Mouse (Mus musculus) layer of hippocampus, postnatal 14 days (tissue): ENCODE measurements around the gene Actr1a. TPM values are rescaled to one million over a fixed set of nuclear protein-coding genes. Genes with fewer than 3 reads are reported as not detected.

Experiments
- DNase-seq, 2 experiments: peaks; one replicate each; pipeline ENCODE4 v3.0.0; 2021 to 2022; ENCODE audit warnings: low spot score in 2 of 2, mixed read lengths in 1 of 2
- total RNA-seq, 2 experiments: library from RNA; stranded (reverse); gene quantifications; 2 replicates each; pipeline ENCODE4 v1.2.3; 2021

Actr1a gene
- total RNA-seq, 2 experiments from 2014 or later: 207 to 220 TPM

DNA sequence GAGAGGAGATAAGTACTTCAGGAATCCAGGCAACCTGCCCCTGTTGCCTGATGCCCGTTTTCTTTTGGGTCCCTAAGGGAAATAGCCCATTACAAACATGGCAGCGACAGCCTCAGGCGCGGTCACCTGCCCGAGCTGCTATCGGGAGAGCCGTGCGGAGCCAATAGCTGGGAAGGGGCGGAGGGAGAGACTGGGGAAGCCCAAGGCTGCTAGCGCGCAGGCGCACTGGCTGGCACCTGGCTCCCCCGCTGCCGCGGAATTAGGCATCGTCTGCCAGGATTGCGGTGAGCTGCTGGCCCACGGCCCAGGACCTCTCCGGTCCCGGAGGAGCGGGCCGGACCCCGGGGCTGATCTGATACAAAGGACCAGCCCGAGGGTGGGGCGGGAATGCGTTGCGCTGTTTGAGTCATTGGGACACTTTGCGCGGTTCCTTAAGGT lies 38.8 kb downstream of the Actr1a start:
- peak; percentile 86 to 92 for DNase-seq

DNA sequence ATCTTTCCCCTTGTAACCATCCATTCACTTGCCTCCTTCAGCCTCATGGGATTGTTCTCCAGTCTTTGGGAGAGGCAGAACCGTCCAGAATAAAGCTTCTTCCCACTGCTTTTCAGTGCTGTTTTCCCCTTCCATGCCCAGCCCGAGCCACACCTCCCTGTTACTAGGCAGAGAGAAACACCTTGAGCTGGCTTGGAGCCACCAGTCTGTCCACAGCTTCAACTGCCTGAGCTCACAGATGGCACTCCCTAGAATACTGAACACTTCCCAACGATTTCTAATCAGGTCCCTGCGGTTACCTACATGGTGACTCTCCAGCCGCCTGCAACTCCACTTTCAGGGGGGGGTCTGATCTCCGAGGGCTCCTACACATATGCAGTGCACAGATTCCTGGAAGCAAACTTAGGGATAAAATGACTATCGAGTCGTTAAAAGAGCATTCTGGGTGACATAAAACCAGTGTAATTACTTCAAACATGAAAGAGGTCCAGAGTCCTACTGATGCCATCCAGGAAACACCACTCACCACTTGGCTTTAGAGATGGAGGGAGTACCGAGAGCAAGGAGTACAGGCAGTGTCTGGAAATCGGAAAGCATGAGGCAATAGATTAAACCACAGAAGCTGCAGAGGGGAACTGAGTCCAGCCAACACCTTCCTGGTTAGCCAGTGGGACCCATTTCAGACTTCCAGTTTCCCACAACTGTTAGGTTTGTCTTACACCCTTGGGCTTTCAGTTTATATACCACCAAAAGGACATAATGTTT lies 45.2 kb downstream of the Actr1a start, which contains the start of gene 2310034G01Rik:
Gene 2310034G01Rik, minus strand, starts transcription at position 135 of the 765 bp plus-strand sequence.
- DNase-seq: no peak

DNA sequence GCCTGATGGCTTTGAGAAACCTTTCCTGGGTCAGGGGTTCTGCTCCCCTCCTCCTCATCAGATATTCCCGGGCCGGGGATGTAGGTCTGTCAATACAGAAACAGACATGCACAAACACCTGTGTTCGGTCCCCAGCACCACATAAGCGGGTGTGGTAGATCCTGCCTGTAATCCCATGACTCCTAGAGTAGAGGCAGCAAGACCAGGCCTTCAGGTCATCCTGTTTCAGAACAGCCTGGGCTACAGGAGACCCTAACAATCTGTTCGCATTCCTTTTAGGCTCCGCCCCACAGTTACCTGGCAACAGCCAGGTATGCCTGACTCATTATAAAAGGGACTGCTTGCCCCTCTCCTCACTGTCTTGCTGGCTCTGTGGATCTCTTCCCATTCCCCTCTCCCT lies 46.0 kb downstream of the Actr1a start:
- DNase-seq: no peak

DNA sequence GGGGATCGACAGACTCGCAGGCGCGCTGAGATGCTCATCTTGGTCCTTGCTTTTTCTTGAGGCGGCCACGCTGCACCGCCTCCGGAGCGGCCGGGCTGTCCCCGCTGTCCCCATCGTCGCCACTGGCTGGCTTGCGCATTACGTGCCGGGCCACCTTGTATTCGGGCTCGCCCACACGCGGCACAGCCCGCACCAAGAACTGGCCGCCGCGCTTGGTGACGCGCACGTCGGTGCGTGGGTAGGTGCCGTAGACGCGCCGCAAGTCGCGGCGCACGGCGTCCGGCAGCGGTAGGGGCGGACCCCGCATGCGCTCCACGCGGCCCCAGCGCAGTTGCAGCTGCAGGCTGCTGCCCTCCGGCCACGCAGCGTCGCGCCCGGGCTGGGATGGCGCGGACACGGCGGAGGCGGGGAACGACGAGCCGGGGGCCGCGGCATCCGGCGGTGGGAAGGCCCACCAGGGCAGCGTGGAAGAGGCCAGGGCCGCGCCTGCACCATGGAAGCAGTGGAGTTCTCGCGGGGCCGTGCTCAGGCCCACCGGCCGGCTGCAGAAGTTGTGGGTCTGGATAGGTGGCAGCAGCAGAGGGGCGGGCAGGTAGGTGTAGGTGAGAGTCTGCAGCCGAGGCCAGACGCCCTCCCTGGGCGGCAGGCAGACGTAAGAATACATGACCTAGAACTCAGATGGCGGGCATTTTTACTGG lies 46.6 kb downstream of the Actr1a start:
- DNase-seq: peak; percentile 82 to 89

DNA sequence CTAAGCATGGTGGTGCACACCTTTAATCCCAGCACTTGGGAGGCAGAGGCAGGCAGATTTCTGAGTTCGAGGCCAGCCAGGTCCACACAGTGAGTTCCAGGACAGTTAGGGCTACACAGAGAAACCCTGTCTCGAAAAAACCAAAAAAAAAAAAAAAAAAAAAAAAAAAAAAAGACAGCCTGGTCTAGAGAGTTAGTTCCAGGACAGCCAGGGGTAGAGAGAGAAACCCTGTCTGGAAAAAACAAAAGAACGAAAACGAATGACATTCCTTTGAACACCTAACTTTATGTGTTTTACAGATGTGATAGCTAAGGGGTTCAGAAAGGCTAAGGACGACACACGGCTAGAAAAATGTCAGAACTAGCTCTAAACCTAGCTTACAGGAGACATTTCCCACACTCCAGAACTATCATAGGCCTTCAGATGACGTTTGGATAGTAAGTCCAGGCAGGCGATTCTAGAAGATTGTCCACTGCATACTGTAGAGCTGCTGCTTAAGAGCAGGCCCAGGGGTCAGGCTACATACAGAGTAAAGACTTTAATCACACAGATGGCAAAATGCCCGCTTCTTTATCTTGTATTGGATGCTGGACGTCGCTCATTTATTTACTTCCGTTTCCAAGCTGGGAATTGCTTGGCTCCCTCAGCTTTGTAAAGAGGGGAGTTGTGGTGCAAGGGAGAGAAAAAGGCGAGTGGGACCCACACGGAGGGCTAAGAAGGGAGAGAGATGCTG lies 47.4 kb downstream of the Actr1a start:
- DNase-seq: no peak

DNA sequence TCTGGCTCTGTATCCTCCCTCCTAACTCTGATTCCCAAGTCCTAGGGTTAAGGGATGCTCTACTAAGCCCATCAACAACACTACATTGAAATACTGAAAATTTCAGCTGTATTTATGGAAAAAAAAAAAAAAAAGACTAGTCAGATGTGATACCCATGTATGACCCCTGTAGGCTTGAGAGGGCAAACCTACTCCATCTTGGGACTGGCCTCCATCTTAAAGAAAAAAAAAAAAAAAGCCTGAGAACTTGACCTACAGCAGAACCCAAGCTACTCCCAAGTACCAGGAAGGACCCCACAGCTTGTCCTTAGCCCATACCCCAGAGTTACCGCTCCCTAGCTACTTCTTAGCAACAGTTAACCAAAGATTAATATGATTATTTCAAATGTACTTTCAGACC lies 48.4 kb downstream of the Actr1a start:
- no peak for DNase-seq

DNA sequence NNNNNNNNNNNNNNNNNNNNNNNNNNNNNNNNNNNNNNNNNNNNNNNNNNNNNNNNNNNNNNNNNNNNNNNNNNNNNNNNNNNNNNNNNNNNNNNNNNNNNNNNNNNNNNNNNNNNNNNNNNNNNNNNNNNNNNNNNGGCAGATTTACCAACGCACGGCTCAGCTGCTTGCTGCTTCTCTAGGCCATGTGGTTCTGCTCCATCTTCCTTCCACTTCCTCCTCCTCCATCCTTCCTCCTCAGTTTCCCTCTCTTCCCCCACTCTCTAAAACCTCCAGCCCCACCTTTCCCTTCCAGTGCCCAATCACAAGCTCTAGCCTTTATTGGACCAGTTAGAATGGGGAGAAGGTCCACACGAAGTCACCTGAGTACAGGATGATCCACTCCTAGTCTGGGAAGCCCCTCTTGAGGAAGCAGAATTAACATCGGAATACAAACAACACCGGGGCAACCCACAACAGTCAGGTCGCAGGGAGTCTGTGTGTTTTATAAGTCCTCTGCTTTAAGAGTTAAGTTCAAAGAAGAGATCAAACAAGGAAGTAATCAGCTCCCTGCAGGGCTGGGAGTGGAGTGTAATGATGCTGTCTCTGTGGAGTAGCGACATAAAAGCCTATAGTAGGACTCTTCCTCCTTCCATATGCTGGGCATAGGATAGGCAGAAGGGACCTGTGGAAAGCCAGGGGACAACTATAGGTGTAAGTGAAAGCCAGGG lies 50.7 kb downstream of the Actr1a start:
- no peak for DNase-seq

DNA sequence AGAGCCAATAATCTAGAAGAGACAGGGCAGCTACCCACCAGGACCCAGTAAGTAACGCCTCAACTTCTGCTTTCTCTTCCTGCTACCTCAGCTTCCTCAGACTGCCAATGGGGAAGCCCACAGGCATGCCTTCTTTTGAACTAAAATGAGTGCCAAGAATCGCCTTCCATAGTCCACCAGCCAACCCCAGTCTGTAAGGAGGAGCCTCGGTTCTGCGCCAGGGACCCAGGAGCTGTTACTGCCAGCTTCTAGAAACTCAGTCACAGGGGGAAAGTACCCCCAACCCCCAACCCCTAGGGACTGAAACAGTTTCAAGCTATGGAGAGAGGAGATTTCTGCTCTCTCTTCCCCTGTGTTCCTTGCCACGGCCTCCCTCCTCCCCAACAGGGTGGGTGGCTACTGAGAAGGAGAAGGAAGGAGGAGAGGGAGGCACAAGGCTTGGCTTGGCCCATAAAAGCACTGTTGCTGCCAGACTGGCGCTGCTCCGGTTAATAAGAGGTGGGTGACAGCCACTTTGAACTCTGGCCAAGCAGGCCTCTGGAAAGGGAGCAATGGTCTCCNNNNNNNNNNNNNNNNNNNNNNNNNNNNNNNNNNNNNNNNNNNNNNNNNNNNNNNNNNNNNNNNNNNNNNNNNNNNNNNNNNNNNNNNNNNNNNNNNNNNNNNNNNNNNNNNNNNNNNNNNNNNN lies 56.1 kb downstream of the Actr1a start:
- DNase-seq: peak in 1 of 2 experiments; percentile 73

DNA sequence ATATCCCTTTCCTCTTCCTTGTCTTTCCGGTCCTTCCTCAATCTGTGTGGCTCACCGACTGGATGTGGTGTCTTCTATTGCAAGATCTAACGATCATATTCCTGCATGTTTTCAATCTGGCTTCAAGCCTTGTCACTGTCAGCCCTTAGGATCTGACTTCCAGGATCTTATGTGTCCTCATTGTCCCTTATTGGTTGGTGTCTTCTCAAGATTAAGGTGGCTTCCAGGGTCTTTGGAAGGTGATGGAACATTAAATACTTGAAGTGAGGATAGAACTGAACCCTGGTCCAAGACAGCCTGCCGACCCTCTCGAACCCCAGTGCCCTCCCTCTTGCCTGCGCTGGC lies 56.6 kb downstream of the Actr1a start:
- no peak for DNase-seq

DNA sequence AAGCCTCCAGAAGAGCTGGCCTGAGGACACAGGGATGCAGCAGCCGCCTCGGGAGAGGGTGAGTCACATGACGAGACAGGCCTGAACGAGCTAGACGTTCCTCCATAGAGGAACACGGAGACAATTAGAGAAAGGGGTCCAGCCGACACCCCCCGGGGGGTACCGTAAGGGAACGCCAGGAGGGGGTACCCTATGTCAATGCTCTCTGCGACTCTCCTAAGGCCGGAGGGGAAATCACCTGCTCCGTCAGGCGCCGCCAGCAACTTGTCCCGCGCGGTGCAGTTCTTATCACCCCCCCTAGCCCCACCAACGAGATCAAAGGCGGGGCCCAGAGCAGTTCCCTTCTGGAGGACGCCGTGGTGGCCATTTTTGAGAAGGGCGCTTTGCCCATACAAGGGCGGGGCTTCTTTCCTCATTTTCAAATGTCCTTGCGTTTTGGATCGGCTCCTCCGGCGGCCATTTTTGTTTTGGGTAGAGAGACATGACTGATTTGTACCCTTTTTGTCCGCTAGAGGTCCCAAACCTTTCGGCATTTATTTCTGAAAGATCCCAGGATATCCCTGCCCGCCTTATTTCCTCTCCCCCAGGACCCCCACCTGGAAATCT lies 57.1 kb downstream of the Actr1a start, which contains the start of gene Cuedc2:
Gene Cuedc2, minus strand, starts transcription at position 372 of the 606 bp plus-strand sequence.
- DNase-seq: peak; percentile 99

DNA sequence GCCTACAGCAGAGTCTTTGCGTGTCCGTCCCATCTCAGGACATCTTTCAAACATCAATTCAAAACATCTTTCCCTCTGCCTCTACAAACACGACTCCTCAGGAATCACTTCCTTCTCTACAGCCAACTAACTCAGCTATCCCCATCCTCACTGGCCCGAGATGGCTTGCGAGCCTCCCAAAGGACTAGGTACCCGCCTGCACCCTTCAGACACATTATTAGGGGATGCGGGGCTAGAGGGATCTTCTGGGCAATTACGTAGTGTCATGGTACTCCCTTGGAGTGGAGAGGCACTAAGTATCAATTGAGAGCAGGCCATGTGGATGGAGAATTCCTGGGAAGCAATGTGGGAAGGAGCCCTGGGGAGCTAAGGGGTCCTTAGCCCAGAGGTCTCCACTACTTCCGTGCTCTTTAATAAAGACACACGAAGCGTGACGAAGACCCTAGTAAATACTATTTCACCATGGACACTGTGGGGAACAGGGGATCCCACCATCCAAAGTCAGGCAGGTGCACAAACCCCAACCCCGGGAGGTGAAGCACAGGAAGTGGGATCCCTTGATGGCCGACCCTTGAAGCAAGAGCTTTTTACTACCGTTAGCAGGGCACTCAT lies 57.7 kb downstream of the Actr1a start:
- no peak for DNase-seq

DNA sequence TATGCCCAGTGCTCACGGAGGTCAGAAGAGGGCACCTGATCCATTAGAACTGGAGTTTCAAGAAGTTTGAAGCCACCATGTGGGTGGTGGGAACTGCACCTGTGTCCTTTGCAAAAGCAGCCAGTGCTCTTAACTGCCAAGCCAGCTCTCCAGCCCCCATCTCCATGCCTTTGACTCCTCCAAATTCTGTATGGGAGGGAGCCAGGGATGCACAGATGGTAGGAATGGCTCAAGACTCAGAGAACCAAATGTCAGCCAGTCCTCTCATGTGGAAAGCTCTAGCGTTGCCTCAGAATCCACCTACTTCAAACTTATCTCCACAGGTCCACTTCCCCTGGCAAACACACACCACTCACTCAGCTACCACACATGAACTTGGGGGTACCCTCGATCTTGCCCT lies 61.6 kb downstream of the Actr1a start:
- DNase-seq: no peak

DNA sequence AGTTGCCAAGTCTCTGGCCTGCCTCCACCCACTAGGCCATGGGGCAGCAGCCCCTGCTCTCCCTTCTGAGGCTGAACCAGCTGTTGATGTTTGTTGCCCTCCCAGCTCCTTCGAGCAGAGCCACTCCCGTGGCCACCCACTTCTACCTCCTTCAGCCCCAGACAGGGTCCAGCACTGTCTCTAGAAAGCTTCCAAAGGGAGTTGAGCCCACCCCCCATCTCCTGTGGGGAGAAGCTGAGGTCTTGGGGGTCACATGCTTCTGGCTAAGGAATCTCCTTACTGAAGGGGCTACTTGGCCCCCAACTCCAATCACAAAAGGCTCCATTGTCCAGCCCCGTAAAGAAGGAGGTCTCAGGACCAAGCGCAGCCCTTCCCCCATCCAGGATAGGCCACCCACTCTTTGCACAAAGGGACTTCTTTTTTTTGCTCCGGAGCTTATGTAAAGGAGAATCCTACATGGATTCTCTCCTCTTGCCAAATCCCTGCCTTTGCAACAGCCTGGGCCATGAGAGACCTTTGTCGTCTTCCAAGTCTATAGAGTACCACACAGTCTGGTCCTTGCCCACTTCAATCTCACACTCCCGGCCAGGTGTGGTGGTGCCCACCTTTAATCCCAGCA lies 62.7 kb downstream of the Actr1a start:
- DNase-seq: no peak

DNA sequence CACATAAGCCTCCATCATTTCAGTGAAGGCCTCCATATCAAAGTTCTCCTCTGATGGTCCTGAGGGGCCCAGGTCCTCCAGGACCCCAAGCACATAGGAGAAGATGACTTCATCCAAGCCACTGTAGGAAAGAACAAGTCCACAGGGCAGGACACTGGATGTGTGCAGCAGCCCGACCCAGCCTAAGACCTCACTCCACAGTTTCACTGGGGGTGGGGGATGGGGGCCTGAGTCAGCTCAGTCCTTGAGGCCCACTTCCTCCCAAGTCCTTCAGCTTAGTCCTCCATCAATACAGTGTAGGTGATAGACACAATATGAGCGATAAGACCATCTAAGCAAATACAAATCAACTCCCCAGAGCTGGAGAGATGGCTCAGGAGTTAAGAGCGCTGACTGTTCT lies 63.6 kb downstream of the Actr1a start:
- no peak for DNase-seq

DNA sequence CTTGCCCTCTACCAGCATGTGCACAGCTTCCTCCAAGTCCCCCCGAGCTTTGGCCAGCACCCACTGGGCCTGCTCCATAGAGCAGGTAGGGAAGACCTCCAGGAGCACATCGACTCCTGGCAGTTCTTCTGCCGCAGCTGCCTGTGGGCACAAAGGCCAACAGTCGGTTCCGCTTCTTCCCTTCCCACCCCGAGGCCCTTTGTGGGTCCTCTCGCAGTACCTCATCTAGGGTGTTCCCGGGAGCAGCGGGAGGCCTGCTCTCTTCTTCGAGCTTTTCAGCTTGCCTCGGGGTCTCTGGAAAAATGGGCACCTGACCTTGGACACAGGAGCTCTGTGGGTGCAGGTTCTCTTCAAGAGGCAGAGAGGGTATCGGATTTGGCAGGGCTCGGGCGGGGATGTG lies 64.2 kb downstream of the Actr1a start:
- DNase-seq: no peak

DNA sequence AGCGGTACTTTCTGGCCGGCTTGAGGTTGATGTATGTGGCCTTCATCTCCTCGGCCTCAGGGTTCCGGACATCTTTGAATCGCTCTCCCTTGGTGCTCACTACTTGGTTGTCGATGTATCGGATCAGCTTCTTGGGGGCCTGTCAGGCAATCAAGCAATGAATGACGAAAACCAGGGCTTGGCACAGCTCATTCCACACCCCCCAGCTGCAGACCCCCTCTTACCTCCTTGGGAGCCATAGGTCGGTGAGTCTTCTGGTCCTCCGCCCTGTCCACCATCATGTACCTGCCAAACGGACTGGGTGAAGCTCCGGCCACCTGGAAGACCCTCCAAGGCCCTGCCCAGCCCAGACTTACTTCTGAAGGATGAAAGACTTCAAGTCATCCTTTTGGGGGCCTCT lies 64.9 kb downstream of the Actr1a start:
- DNase-seq: no peak

DNA sequence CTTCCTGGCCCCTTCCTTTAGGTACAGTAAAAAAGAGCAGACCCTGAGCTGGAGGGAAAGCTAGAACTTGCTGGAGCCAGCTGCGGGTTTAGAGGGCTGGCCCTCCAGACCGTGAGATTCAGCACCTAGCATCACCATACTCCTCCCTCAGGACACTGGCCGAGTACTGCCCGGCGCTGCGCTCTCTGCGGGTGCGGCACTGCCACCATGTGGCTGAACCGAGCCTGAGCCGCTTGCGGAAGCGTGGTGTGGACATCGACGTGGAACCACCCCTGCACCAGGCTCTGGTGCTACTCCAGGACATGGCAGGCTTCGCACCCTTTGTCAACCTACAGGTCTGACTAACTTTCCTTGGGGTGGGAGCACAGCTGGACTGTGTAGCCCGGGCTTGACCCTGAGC lies 65.6 kb downstream of the Actr1a start:
- DNase-seq: peak; percentile 76 to 78

DNA sequence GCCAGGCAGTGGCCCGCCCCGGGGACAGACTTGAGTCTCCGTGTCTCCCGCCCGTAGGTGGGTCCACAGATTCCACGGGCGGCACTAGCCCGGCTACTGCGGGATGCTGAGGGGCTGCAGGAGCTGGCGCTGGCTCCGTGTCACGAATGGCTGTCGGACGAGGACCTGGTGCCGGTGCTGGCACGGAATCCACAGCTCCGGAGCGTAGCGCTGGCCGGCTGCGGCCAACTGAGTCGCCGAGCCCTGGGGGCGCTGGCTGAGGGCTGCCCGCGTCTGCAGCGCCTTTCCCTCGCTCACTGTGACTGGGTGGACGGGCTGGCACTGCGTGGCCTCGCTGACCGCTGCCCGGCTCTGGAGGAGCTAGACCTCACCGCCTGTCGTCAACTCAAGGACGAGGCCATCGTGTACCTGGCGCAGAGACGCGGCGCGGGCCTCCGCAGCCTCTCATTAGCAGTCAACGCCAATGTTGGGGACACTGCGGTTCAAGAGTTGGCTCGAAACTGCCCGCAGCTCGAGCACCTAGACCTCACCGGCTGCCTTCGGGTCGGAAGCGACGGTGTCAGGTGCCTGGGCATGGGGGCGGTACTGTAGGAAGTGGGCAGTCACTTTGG lies 66.4 kb downstream of the Actr1a start:
- DNase-seq: no peak
